Mouse (Mus musculus) hindbrain, embryonic 13.5 days (tissue): ENCODE measurements around the gene Fut1. TPM values are rescaled to one million over a fixed set of nuclear protein-coding genes. Genes with fewer than 3 reads are reported as not detected.
"Not testable (repeated sequence)": the region's sequence is repeated elsewhere in the genome, so short reads cannot be mapped to it uniquely, and the experiment has no call there.

Experiments used
- ATAC-seq: fragments of 200-750 bp; cut with Nextera tagmentation; 2 replicates; pipeline ENCODE4 v1.8.0; 2017; ENCODE audit warnings: moderate TSS enrichment; ENCODE audit not compliant: low FRiP score
- H3K27ac ChIP-seq: fragments of 300-500 bp; sonication (generic); 2 replicates; pipeline ENCODE4 v1.5.1; 2015; ENCODE audit warnings: inconsistent platforms, mild to moderate bottlenecking, moderate library complexity
- H3K27me3 ChIP-seq: fragments of 300-500 bp; sonication (generic); 2 replicates; pipeline ENCODE4 v1.6.1; 2015; ENCODE audit warnings: mild to moderate bottlenecking, inconsistent platforms
- H3K36me3 ChIP-seq: fragments of 300-500 bp; sonication (generic); 2 replicates; pipeline ENCODE4 v1.6.1; 2015; ENCODE audit warnings: mild to moderate bottlenecking, inconsistent platforms
- H3K4me1 ChIP-seq: fragments of 300-500 bp; sonication (generic); replicated peaks from 2 replicates; pipeline ENCODE4 v1.6.1; 2015; ENCODE audit warnings: inconsistent platforms
- H3K4me2 ChIP-seq: fragments of 300-500 bp; sonication (generic); 2 replicates; pipeline ENCODE4 v1.6.1; 2015; ENCODE audit warnings: inconsistent platforms, mild to moderate bottlenecking, moderate library complexity
- H3K4me3 ChIP-seq: fragments of 300-500 bp; sonication (generic); 2 replicates; pipeline ENCODE4 v1.5.1; 2015; ENCODE audit warnings: mild to moderate bottlenecking, inconsistent platforms
- H3K9ac ChIP-seq: fragments of 300-500 bp; sonication (generic); 2 replicates; pipeline ENCODE4 v1.6.1; 2015; ENCODE audit warnings: mild to moderate bottlenecking, inconsistent platforms
- H3K9me3 ChIP-seq: fragments of 300-500 bp; sonication (generic); 2 replicates; pipeline ENCODE4 v1.6.1; 2016; ENCODE audit warnings: inconsistent platforms
- WGBS: fragments of 180-500 bp; shearing (Covaris S2); methylation state at CpG from one replicate; pipeline ENCODE4 v1.1.7; 2015; 5-methylcytosine and 5-hydroxymethylcytosine counted together
- polyA plus RNA-seq: library from polyadenylated mRNA; unstranded; fragments of >200 nt; fragmentation: Nextera tagmentation; extraction: Ambion mirVana; gene quantifications from 2 replicates; pipeline ENCODE4 v1.2.1, GENCODE M21; 2015

The Fut1 gene
- polyA plus RNA-seq, 1 experiment from 2014 or later, result 0.06 TPM

GRCm38 (mm10) chr7:45644183-45644582 is 27.1 kb downstream of the Fut1 start:
- ATAC-seq, result peak; percentile 36
- WGBS, result 4% methylated on average over 18 of the region's 18 CpGs

GRCm38 (mm10) chr7:45644872-45645590 is 27.9 kb downstream of the Fut1 start:
- no peak for ATAC-seq
- peak overlapping the region; percentile 71 for H3K4me2 ChIP-seq
- no peaks in the 10 kb centered on the region for H3K36me3 ChIP-seq
- H3K9me3 ChIP-seq, result no peaks in the 10 kb centered on the region
- peak overlapping the region; percentile 49 for H3K4me3 ChIP-seq
- peak overlapping the region; percentile 90 for H3K27ac ChIP-seq
- H3K4me1 ChIP-seq, result peaks cover 40% of the 10 kb centered on the region
- peak overlapping the region; percentile 64 for H3K9ac ChIP-seq
- no peaks in the 10 kb centered on the region for H3K27me3 ChIP-seq
- 65% methylated on average over 6 of the region's 6 CpGs for WGBS

More at GRCm38 (mm10) chr7:45644183-45644582, 27.1 kb downstream of the Fut1 start:
- H3K9ac ChIP-seq, result peak overlapping the region; percentile 64
- no peaks in the 10 kb centered on the region for H3K9me3 ChIP-seq
- H3K4me1 ChIP-seq, result peaks cover 40% of the 10 kb centered on the region
- peak overlapping the region; percentile 49 for H3K4me3 ChIP-seq
- H3K27ac ChIP-seq, result peak overlapping the region; percentile 90
- peak overlapping the region; percentile 71 for H3K4me2 ChIP-seq
- no peaks in the 10 kb centered on the region for H3K36me3 ChIP-seq
- no peaks in the 10 kb centered on the region for H3K27me3 ChIP-seq

GRCm38 (mm10) chr7:45645591-45645971 is 28.5 kb downstream of the Fut1 start:
- Histone ChIP-seq H3K36me3 (no peaks in the 10 kb centered on the region), H3K4me1 (peaks cover 40% of the 10 kb centered on the region), H3K4me2 (no peak overlapping the region), H3K9ac (no peak overlapping the region), H3K4me3 (no peak overlapping the region), H3K27me3 (no peaks in the 10 kb centered on the region), H3K9me3 (no peaks in the 10 kb centered on the region), H3K27ac (no peak overlapping the region)
- 66% methylated on average over 7 of the region's 7 CpGs for WGBS
- ATAC-seq, result no peak

GRCm38 (mm10) chr7:45646671-45647070 is 29.6 kb downstream of the Fut1 start:
- no peak for ATAC-seq
- H3K9ac ChIP-seq, result no peak overlapping the region
- no peaks in the 10 kb centered on the region for H3K27me3 ChIP-seq
- 85% methylated on average over 4 of the region's 4 CpGs for WGBS
- H3K4me1 ChIP-seq, result peaks cover 34% of the 10 kb centered on the region
- no peaks in the 10 kb centered on the region for H3K9me3 ChIP-seq
- no peak overlapping the region for H3K4me2 ChIP-seq
- H3K36me3 ChIP-seq, result no peaks in the 10 kb centered on the region
- no peak overlapping the region for H3K27ac ChIP-seq
- no peak overlapping the region for H3K4me3 ChIP-seq

DNA sequence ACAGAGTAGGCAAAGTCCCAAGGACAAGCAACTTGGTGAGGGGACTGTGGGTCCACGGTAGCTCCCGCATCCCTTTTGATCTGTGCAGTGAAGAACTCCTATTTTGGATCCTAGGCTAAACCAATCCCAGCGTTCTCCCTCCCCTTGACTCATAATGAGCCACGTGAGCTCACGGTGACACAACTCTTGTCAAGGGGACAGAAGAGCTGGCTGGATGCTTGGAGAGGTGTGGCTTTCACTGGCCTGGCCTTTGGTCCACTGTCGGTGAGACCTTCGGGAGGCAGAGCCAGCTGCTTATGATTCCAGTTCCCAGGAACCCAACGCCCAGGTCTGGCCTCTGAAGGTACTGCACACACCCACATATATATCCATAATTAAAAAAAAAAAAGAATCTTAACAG is 32.3 kb downstream of the Fut1 start:
- H3K4me3 ChIP-seq, result no peak overlapping the region
- no peaks in the 10 kb centered on the region for H3K27me3 ChIP-seq
- H3K27ac ChIP-seq, result no peak overlapping the region
- no peaks in the 10 kb centered on the region for H3K9me3 ChIP-seq
- no peaks in the 10 kb centered on the region for H3K36me3 ChIP-seq
- peaks cover 13% of the 10 kb centered on the region for H3K4me1 ChIP-seq
- H3K4me2 ChIP-seq, result no peak overlapping the region
- 89% methylated on average over 8 of the region's 8 CpGs for WGBS
- no peak for ATAC-seq
- no peak overlapping the region for H3K9ac ChIP-seq

- not testable (repeated sequence) for H3K36me3 ChIP-seq, H3K27ac ChIP-seq, H3K4me3 ChIP-seq, ATAC-seq, H3K4me1 ChIP-seq, H3K27me3 ChIP-seq, H3K4me2 ChIP-seq, H3K9me3 ChIP-seq, H3K9ac ChIP-seq
- 94% methylated on average over 20 of the region's 20 CpGs for WGBS
Observed at GRCm38 (mm10) chr7:45650484-45650883, 33.4 kb downstream of the Fut1 start.

DNA sequence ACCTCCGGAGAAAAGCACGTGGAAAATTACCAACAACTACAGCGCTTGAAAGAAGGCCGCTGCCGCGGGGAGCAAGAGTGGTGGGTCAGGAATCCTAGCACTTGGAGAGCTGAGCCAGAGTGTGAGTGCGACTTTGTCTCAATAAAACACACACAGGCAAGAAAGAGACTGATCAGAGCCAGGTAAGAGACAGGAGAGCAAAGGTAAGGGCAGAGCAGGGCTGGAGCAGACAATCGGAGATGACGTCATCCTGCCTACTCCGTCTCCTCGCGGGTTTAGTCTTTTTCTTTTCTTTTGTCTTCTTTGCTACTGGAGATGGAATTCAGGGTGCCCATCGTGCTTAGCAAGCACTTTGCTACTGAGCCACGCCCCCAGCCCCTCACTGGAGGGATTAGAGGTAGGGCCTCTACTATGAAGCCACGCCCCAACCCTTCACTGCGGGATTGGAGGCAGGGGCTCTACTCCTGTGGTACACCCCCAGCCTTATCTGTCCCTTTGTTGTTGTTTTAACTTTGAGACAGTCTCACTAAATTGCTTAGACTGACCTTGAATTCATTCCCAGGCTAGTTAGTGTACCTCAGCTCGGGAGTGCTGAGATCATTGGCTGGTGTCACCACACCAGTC is 37.4 kb downstream of the Fut1 start:
- no peak for ATAC-seq
- H3K27ac ChIP-seq, result no peak overlapping the region
- peak overlapping the region; percentile 25 for H3K4me2 ChIP-seq
- H3K9me3 ChIP-seq, result no peaks in the 10 kb centered on the region; the same call in 1 of the 2 replicates
- 0 out of 2 replicates have a peak, but pooled peaks cover 4% of the 10 kb centered on the region for H3K4me1 ChIP-seq
- H3K4me3 ChIP-seq, result no peak overlapping the region
- H3K36me3 ChIP-seq, result no peaks in the 10 kb centered on the region
- 30% methylated on average over 17 of the region's 17 CpGs for WGBS
- H3K27me3 ChIP-seq, result no peaks in the 10 kb centered on the region
- H3K9ac ChIP-seq, result peak overlapping the region; percentile 46; the same call in 1 of the 2 replicates

- 85% methylated on average over 11 of the region's 11 CpGs for WGBS
- no peak for ATAC-seq
- no peak overlapping the region for H3K27ac ChIP-seq
- H3K9ac ChIP-seq, result no peak overlapping the region
- H3K27me3 ChIP-seq, result 0 out of 2 replicates have a peak, but pooled peaks cover 2% of the 10 kb centered on the region
- no peaks in the 10 kb centered on the region for H3K4me1 ChIP-seq
- H3K9me3 ChIP-seq, result no peaks in the 10 kb centered on the region; the same call in 1 of the 2 replicates
- H3K36me3 ChIP-seq, result no peaks in the 10 kb centered on the region
- no peak overlapping the region for H3K4me2 ChIP-seq
- no peak overlapping the region for H3K4me3 ChIP-seq
Observed at GRCm38 (mm10) chr7:45660746-45661478, 43.8 kb downstream of the Fut1 start.

- H3K27me3 ChIP-seq, H3K9me3 ChIP-seq, H3K4me3 ChIP-seq, H3K4me1 ChIP-seq, ATAC-seq, H3K4me2 ChIP-seq, H3K36me3 ChIP-seq, H3K9ac ChIP-seq, H3K27ac ChIP-seq: not testable (repeated sequence)
- 92% methylated on average over 6 of the region's 6 CpGs for WGBS
Observed at GRCm38 (mm10) chr7:45661702-45662101, 44.6 kb downstream of the Fut1 start.

DNA sequence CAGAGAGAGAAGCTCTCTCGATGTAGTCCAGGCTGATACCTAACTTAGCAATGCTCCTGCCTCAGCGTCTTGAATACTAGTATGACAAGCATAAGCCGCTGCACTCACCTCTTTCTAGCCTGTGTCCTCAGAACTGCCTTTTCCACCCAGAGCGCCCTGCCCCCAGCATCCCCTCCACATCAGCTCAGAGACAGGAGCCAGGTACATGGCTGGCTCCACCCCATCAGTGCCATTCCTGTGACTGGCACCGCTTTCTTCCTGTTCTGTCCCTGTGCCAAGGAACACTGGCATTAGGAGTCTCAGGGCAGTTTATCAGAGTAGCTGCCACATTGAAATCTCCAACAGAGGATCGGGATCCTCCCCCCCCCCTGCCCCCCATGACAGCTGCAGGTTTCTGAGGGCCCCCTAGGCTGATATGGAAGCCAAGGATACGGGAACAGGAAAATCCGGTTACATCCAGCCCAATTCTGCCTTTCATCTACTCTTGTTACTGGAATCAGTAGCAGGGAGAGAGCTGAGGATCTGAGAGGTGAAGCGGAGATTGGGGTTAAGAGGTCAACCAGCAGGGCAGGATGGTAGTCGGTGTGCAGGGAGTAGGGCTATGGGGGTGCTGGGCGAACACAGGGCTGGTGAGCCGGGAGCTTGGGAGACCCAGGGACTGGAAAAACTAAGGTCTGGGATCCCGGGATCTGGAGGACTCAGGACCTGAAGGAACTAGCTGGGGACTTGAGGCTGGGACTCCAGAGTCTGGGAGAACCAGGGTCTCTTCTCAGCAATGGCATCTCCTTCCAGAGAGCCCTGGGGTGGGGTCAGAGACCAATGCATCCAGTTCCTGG is 48.4 kb downstream of the Fut1 start:
- no peak overlapping the region; the same call in 1 of the 2 replicates for H3K9ac ChIP-seq
- ATAC-seq, result no peak
- no peak overlapping the region for H3K4me2 ChIP-seq
- H3K27me3 ChIP-seq, result 0 out of 2 replicates have a peak, but pooled peaks cover 4% of the 10 kb centered on the region
- no peaks in the 10 kb centered on the region for H3K9me3 ChIP-seq
- no peak overlapping the region for H3K27ac ChIP-seq
- H3K4me1 ChIP-seq, result no peaks in the 10 kb centered on the region
- no peak overlapping the region for H3K4me3 ChIP-seq
- H3K36me3 ChIP-seq, result no peaks in the 10 kb centered on the region
- WGBS, result 64% methylated on average over 13 of the region's 13 CpGs

GRCm38 (mm10) chr7:45666161-45666560 is 49.1 kb downstream of the Fut1 start, which contains the start of gene Fut2:
Fut2 (minus strand) TSS chr7:45666394.
- Histone ChIP-seq H3K4me2 (no peak within 1 kb of the TSS), H3K4me3 (no peak within 1 kb of the TSS), H3K27me3 (0 out of 2 replicates have a peak, but pooled peaks cover 4% of the 10 kb centered on the region), H3K36me3 (no peaks in the 10 kb centered on the region), H3K4me1 (no peaks in the 10 kb centered on the region), H3K27ac (no peak within 1 kb of the TSS), H3K9me3 (no peaks in the 10 kb centered on the region), H3K9ac (no peak within 1 kb of the TSS; the same call in 1 of the 2 replicates)
- WGBS, result 85% methylated on average over 7 of the region's 7 CpGs
- no peak for ATAC-seq
